Mouse (Mus musculus) macrophage (primary cell): Measurements from ENCODE around the gene Cplx3. TPM values are rescaled to one million over a fixed set of nuclear protein-coding genes. Genes with fewer than 3 reads are reported as not detected.
A peak's percentile ranks its signal among the peaks of the same experiment; 100 is the strongest.

Experiments used
- H3K27ac ChIP-seq: fragments of 350-480 bp; formaldehyde crosslinking; 2 replicates; pipeline ENCODE4 v1.9.0; 2021
- H3K36me3 ChIP-seq: fragments of 350-480 bp; formaldehyde crosslinking; 2 replicates; pipeline ENCODE4 v1.9.0; 2021; ENCODE audit errors: inconsistent target
- H3K4me3 ChIP-seq: fragments of 350-480 bp; formaldehyde crosslinking; 2 replicates; pipeline ENCODE4 v1.9.0; 2021; ENCODE audit errors: inconsistent target
- H3K79me2 ChIP-seq: fragments of 350-480 bp; formaldehyde crosslinking; 2 replicates; pipeline ENCODE4 v1.9.0; 2021; ENCODE audit errors: inconsistent target
- WGBS: methylation state at CpG from one replicate; pipeline ENCODE4 v1.1.7; 2026; ENCODE audit warnings: inconsistent platforms; ENCODE audit not compliant: missing documents; 5-methylcytosine and 5-hydroxymethylcytosine counted together
- polyA plus RNA-seq: library from polyadenylated mRNA; stranded (reverse); fragments of 250-400 nt; gene quantifications from 3 replicates; pipeline ENCODE4 v1.2.4, GENCODE M21; 2018; ENCODE audit warnings: inconsistent platforms

The Cplx3 gene
- polyA plus RNA-seq, 1 experiment from 2014 or later, result not detected

GRCm38 (mm10) chr9:57566846-57567245 lies 39.2 kb downstream of the Cplx3 start:
- Histone ChIP-seq H3K27ac (no peak overlapping the region), H3K79me2 (peaks cover 100% of the 10 kb centered on the region), H3K4me3 (no peak overlapping the region), H3K36me3 (peaks cover 44% of the 10 kb centered on the region)
- 83% methylated on average over 7 of the region's 8 CpGs for WGBS

- H3K36me3 ChIP-seq, result peaks cover 41% of the 10 kb centered on the region
- peak overlapping the region; percentile 13; the same call in 1 of the 2 replicates for H3K27ac ChIP-seq
- H3K79me2 ChIP-seq, result peaks cover 90% of the 10 kb centered on the region
- no peak overlapping the region for H3K4me3 ChIP-seq
- 25% methylated on average over 9 of the region's 10 CpGs for WGBS
These were observed 40.3 kb downstream of the Cplx3 start for GRCm38 (mm10) chr9:57565741-57566221.

- Histone ChIP-seq H3K4me3 (no peak overlapping the region), H3K36me3 (peaks cover 29% of the 10 kb centered on the region), H3K79me2 (peaks cover 78% of the 10 kb centered on the region), H3K27ac (no peak overlapping the region)
- WGBS, result 95% methylated on average over 6 of the region's 6 CpGs
These were observed 41.5 kb downstream of the Cplx3 start for GRCm38 (mm10) chr9:57564609-57565008.

- peaks cover 12% of the 10 kb centered on the region for H3K36me3 ChIP-seq
- peak overlapping the region; percentile 67; the same call in 1 of the 2 replicates for H3K4me3 ChIP-seq
- peaks cover 62% of the 10 kb centered on the region for H3K79me2 ChIP-seq
- 41% methylated on average over 4 of the region's 4 CpGs for WGBS
- peak overlapping the region; percentile 84 for H3K27ac ChIP-seq
These were observed 43.1 kb downstream of the Cplx3 start for GRCm38 (mm10) chr9:57562896-57563372.

- Histone ChIP-seq H3K27ac (peak overlapping the region; percentile 84), H3K4me3 (peak overlapping the region; percentile 67), H3K36me3 (peaks cover 2% of the 10 kb centered on the region; the same call in 1 of the 2 replicates), H3K79me2 (peaks cover 49% of the 10 kb centered on the region)
- 6% methylated on average over 13 of the region's 13 CpGs for WGBS
These were observed 44.4 kb downstream of the Cplx3 start for GRCm38 (mm10) chr9:57561711-57562099.

- H3K27ac ChIP-seq, result peak within 1 kb of the TSS; percentile 84
- peak within 1 kb of the TSS; percentile 67 for H3K4me3 ChIP-seq
- no peaks in the 10 kb centered on the region for H3K36me3 ChIP-seq
- under 1% methylated on average over 33 of the region's 37 CpGs for WGBS
- peaks cover 43% of the 10 kb centered on the region for H3K79me2 ChIP-seq
These were observed 45.0 kb downstream of the Cplx3 start, which contains the start of gene Scamp2 for GRCm38 (mm10) chr9:57560861-57561710. Gene Scamp2 (plus strand): TSS chr9:57560943.

GRCm38 (mm10) chr9:57560263-57560662 lies 45.8 kb downstream of the Cplx3 start:
- WGBS, result 30% methylated on average over 7 of the region's 7 CpGs
- peak overlapping the region; percentile 67 for H3K4me3 ChIP-seq

GRCm38 (mm10) chr9:57559568-57559967 lies 46.5 kb downstream of the Cplx3 start:
- WGBS, result 33% methylated on average over 1 of the region's 2 CpGs
- H3K79me2 ChIP-seq, result peaks cover 28% of the 10 kb centered on the region
- H3K27ac ChIP-seq, result peak overlapping the region; percentile 77
- no peaks in the 10 kb centered on the region for H3K36me3 ChIP-seq
- H3K4me3 ChIP-seq, result no peak overlapping the region

More at GRCm38 (mm10) chr9:57560263-57560662, 45.8 kb downstream of the Cplx3 start:
- Histone ChIP-seq H3K79me2 (peaks cover 35% of the 10 kb centered on the region), H3K36me3 (no peaks in the 10 kb centered on the region), H3K27ac (peak overlapping the region; percentile 84)

- Histone ChIP-seq H3K27ac (peak overlapping the region; percentile 77), H3K79me2 (peaks cover 18% of the 10 kb centered on the region), H3K36me3 (no peaks in the 10 kb centered on the region), H3K4me3 (no peak overlapping the region)
- WGBS, result 32% methylated on average over 4 of the region's 4 CpGs
These were observed 47.5 kb downstream of the Cplx3 start for GRCm38 (mm10) chr9:57558625-57559024.

- Histone ChIP-seq H3K36me3 (no peaks in the 10 kb centered on the region), H3K79me2 (peaks cover 7% of the 10 kb centered on the region), H3K27ac (peak overlapping the region; percentile 77), H3K4me3 (no peak overlapping the region)
- WGBS, result 37% methylated on average over 3 of the region's 3 CpGs
These were observed 48.9 kb downstream of the Cplx3 start for GRCm38 (mm10) chr9:57557215-57557614.

- 100% methylated on average over 3 of the region's 3 CpGs for WGBS
- H3K27ac ChIP-seq, result no peak overlapping the region
- peaks cover 9% of the 10 kb centered on the region; the same call in 1 of the 2 replicates for H3K79me2 ChIP-seq
- H3K4me3 ChIP-seq, result no peak overlapping the region
- H3K36me3 ChIP-seq, result peaks cover 9% of the 10 kb centered on the region; the same call in 1 of the 2 replicates
These were observed 51.3 kb downstream of the Cplx3 start for GRCm38 (mm10) chr9:57554753-57555152.

GRCm38 (mm10) chr9:57553119-57553518 lies 53.0 kb downstream of the Cplx3 start:
- H3K4me3 ChIP-seq, result no peak overlapping the region
- peaks cover 25% of the 10 kb centered on the region for H3K36me3 ChIP-seq
- peaks cover 9% of the 10 kb centered on the region; the same call in 1 of the 2 replicates for H3K79me2 ChIP-seq
- peak overlapping the region; percentile 7; the same call in 1 of the 2 replicates for H3K27ac ChIP-seq
- 89% methylated on average over 11 of the region's 11 CpGs for WGBS

- Histone ChIP-seq H3K79me2 (peaks cover 9% of the 10 kb centered on the region; the same call in 1 of the 2 replicates), H3K4me3 (peak within 1 kb of the TSS; percentile 80), H3K27ac (peak within 1 kb of the TSS; percentile 29), H3K36me3 (peaks cover 33% of the 10 kb centered on the region)
- WGBS, result 0% methylated on average over 25 of the region's 28 CpGs
These were observed 53.8 kb downstream of the Cplx3 start, which contains the start of gene Mpi for GRCm38 (mm10) chr9:57552139-57552887. Gene Mpi (minus strand): TSS chr9:57552763.

GRCm38 (mm10) chr9:57550126-57550862 lies 55.8 kb downstream of the Cplx3 start:
- Histone ChIP-seq H3K79me2 (peaks cover 9% of the 10 kb centered on the region; the same call in 1 of the 2 replicates), H3K4me3 (no peak overlapping the region), H3K36me3 (peaks cover 53% of the 10 kb centered on the region), H3K27ac (no peak overlapping the region)
- WGBS, result 93% methylated on average over 11 of the region's 11 CpGs
